Mouse (Mus musculus) E14TG2a.4 (cell line): ENCODE results near the gene Ier2.
A peak's percentile ranks its signal among the peaks of the same experiment; 100 is the strongest.
"Not testable (repeated sequence)": the region's sequence is repeated elsewhere in the genome, so short reads cannot be mapped to it uniquely, and the experiment has no call there.

ENCODE experiments used
- H3K27me3 ChIP-seq: 2 replicates; pipeline ENCODE4 v1.6.1; 2014; ENCODE audit warnings: low read length, control low read depth; ENCODE audit not compliant: insufficient read depth
- H3K36me3 ChIP-seq: 2 replicates; pipeline ENCODE4 v1.6.1; 2014; ENCODE audit warnings: low read length, control low read depth; ENCODE audit not compliant: insufficient read depth
- H3K4me1 ChIP-seq: replicated peaks from 2 replicates; pipeline ENCODE4 v1.6.1; 2014; ENCODE audit warnings: low read depth, low read length, control low read depth
- H3K4me3 ChIP-seq: replicated peaks from 2 replicates; pipeline ENCODE4 v1.5.1; 2014; ENCODE audit warnings: mild to moderate bottlenecking, low read length
- H3K9me3 ChIP-seq: 2 replicates; pipeline ENCODE4 v1.6.1; 2014; ENCODE audit warnings: low read length, control low read depth
- CTCF ChIP-seq: conservative IDR thresholded peaks from 2 replicates; pipeline ENCODE4 v1.5.1; 2014; ENCODE audit warnings: low read length
- NANOG ChIP-seq: IDR thresholded peaks from 2 replicates; pipeline ENCODE4 v1.6.1; 2014; ENCODE audit warnings: borderline replicate concordance, low read length, mixed read lengths
- POU5F1 ChIP-seq: IDR thresholded peaks from 2 replicates; pipeline ENCODE4 v1.6.1; 2014; ENCODE audit warnings: low read length, borderline replicate concordance

The Ier2 gene

DNA sequence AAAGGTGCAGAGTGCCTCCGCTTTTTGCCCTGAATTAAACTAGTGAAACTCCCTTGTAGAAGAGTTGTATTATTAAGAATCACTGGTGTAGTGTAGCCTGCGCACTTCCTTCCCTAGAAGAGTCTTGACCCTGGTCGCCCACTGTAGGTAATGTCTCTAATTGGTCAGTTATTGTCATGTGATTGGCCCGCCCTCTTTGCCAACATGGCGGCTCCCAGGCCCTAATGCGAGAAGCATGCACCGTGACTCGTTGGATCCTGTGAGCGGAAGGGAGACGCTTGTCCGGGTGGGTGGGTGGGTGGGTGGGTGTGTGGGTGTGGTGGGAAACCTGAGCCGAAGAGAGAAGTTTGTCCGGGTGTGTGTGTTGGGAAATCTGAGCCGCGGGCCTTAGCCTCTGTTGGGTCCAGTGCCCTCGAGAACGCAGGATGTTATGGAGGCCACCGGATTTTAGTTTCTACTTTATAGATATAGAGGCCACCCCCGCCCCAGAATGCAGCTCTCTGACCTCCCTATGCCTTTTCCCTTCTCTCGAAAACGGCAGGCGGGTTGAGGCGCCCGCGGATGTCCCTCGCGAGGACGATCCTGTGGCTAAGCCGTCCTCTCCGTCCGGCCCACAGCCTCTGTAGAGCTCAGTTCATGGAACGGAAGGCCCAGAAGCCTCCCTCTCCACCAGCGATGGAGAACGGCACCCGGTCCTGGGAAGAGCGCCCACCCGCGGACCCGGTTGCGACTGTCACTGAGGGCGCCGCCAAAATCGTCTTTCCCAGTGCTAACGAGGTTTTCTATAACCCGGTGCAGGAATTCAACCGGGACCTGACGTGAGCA, 26.7 kb upstream of the Ier2 start:
- no peak for TF ChIP-seq CTCF
- no peak for TF ChIP-seq POU5F1
- TF ChIP-seq NANOG, result no peak
- Histone ChIP-seq H3K4me1 (peaks cover 62% of the 10 kb centered on the region), H3K9me3 (no peaks in the 10 kb centered on the region), H3K4me3 (peak overlapping the region; percentile 97), H3K27me3 (no peaks in the 10 kb centered on the region), H3K36me3 (peaks cover 59% of the 10 kb centered on the region)

DNA sequence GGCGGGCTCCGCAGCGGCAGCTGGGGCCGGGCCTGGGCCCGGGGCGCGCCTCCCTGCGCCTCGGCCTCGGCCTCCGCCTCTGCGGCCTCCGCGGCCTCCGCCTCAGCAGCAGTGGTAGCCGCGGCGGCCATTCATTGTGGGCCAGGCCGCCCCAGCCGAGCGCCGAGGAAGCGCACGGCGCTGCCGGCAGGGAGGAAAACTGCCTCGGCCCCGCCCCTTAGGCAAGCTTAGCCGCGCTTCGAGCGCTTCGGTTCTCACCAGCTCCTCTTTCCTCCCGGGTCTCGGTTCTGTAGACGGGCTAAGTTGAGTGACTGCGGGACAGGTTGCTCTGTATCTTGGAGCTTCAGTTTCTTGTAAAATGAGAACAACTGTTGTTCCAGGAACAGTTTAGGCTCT, 25.1 kb upstream of the Ier2 start, which contains the start of gene Nacc1:
Gene Nacc1, minus strand, starts transcription at position 158 of the 396 bp plus-strand sequence.
- TF ChIP-seq CTCF (no peak), POU5F1 (no peak), NANOG (no peak)
- Histone ChIP-seq H3K27me3 (no peaks in the 10 kb centered on the region), H3K36me3 (peaks cover 59% of the 10 kb centered on the region), H3K9me3 (no peaks in the 10 kb centered on the region), H3K4me3 (peak within 1 kb of the TSS; percentile 97), H3K4me1 (peaks cover 67% of the 10 kb centered on the region)

DNA sequence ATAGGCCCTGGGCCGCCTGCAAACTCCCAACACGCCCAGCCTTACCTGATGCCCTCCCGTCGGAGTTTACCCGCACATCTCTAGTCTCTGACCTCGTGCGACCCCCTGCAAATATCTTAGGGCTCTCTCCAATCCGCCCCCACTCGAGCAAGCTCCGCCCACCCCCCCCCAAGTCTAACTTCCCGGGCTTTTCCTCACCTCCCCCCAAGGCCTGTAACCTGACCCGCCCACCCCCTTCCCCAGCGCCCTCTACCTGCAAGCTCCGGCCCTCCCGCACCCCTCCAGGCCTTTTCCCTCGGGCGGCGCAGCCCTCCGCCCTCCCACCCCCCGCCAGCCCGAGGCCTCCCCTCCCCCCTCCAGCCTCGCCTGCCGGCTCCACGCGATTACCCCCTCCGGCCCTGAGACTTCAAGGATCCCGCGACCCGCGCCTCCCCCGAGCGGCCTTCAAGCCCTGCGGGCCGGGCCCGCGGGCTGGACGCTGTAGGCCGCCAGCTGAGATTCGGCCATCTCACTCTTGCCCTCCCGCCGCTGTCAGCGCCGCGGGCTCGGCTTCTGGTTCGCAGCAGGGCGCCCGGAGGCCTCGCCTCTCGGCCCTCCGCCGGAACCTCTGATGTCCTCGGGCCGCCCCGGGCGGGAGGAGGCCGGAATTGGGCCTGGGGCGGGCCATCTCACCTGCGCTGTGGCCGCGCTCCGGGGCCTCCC, 24.5 kb upstream of the Ier2 start:
- H3K4me1 ChIP-seq, result peaks cover 68% of the 10 kb centered on the region
- peaks cover 59% of the 10 kb centered on the region for H3K36me3 ChIP-seq
- H3K27me3 ChIP-seq, result no peaks in the 10 kb centered on the region
- no peaks in the 10 kb centered on the region for H3K9me3 ChIP-seq
- TF ChIP-seq CTCF, result no peak
- TF ChIP-seq POU5F1, result no peak
- TF ChIP-seq NANOG, result no peak
- H3K4me3 ChIP-seq, result peak overlapping the region; percentile 97

DNA sequence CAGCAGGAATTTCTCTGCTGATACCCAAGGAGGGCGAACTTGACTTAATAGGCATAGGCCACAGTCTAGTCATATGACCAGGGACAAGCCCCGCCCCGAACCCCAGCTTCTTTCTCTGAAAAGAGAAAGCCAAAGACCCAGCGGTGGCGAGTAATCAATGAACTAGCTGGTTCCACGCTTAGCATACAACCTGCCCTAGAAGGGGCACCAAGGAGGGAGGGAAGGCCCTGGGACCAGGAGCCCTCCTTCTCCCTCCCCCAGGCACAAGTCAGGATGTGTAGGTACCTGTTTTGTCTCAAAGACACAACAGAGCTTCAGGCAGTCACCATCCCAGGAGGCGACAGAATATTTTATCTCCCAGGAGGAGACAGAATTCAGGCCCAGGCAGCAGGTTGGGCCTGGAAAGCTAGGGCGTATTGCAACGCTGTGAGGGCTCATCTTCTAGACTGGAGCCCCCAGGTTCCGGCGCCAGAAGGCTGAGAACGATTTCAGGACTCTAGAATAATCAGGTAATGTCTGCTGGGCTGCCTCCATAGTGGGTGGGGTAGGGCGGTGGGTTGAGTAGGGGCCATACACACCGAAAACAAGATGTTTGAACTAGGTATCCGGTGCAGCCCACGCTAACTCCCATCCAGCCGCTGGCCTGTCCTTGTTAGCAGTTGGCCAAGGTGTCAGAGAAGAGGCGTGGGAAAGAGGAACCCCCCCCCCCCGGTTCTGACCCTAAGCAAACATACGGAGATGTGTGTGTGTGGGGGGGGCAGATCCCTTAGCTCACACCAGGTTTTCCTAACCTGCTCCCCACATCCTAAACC, 23.7 kb upstream of the Ier2 start, which contains the start of gene Trmt1:
Gene Trmt1, plus strand, starts transcription at position 117 of the 812 bp plus-strand sequence.
- Histone ChIP-seq H3K4me1 (peaks cover 76% of the 10 kb centered on the region), H3K27me3 (no peaks in the 10 kb centered on the region), H3K4me3 (peak within 1 kb of the TSS; percentile 97), H3K36me3 (peaks cover 60% of the 10 kb centered on the region), H3K9me3 (no peaks in the 10 kb centered on the region)
- TF ChIP-seq NANOG (no peak), CTCF (no peak), POU5F1 (no peak)

DNA sequence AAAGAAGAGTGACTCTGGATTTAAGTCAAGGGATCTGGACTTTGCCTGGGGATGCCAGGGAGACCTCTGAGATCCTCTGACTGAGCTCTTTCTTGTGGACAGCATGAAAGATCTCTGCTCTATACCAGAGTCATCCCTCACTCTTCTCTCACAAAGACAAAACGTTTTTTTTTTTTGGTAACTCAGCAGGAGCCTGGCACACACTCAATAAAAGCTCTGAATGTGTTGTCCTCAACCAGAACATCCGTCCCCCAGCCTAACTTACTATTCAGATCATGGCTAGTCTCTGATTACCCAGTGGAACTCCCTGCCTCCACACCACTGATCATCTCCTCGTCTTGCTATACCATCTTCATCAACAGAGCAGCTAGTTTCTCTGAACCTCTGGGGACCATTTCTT, 21.9 kb upstream of the Ier2 start:
- H3K36me3 ChIP-seq, result peaks cover 65% of the 10 kb centered on the region
- H3K9me3 ChIP-seq, result no peaks in the 10 kb centered on the region
- no peak for TF ChIP-seq CTCF
- no peak for TF ChIP-seq NANOG
- no peak for TF ChIP-seq POU5F1
- peak overlapping the region; percentile 87 for H3K4me3 ChIP-seq
- no peaks in the 10 kb centered on the region for H3K27me3 ChIP-seq
- H3K4me1 ChIP-seq, result peaks cover 77% of the 10 kb centered on the region

DNA sequence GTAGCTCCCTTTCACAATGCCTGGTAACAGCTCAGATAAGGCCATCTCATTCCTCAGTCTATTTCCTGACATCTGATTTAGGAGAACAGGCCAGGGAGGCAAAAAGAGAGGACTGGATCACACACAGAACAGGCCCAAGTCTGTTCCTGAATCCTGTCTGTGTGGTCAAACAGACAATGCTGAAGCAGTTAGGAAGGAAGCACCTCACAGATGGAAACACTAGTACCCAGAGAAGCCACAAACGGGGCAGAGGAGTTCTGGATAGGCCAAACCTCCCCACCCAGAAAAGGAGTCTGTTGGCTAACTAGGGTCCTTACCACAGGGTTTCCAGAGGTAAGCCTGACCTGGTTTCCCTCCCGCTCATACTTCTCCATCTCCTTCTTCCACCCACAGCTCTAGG, 19.6 kb upstream of the Ier2 start:
- Histone ChIP-seq H3K4me1 (peaks cover 88% of the 10 kb centered on the region), H3K36me3 (peaks cover 86% of the 10 kb centered on the region), H3K9me3 (no peaks in the 10 kb centered on the region), H3K4me3 (peak overlapping the region; percentile 50), H3K27me3 (no peaks in the 10 kb centered on the region)
- no peak for TF ChIP-seq NANOG
- no peak for TF ChIP-seq POU5F1

DNA sequence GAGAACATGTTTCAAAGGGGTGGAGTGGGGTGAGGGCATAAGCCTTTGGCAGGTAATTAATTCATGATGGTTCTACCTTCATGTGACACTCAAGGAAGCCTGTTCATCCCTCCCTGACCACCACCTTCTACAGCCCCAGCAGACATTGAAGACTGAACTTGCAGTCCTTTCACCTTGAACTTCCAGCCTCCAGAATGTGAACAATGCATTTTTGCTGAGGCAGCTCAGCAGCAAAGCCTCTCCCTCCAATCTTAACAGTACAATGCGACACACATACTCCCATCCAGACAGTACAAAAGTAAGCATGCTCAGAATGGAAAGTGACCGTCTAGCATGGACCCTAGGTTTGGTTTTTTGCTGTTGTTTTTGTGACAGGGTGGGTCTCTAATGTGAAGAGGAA, 18.8 kb upstream of the Ier2 start:
- H3K36me3 ChIP-seq, result peaks cover 93% of the 10 kb centered on the region
- 0 out of 2 replicates have a peak overlapping the region, but pooled peaks have one; percentile 50 for H3K4me3 ChIP-seq
- TF ChIP-seq NANOG (no peak), POU5F1 (no peak), CTCF (no peak)
- H3K9me3 ChIP-seq, result no peaks in the 10 kb centered on the region
- peaks cover 92% of the 10 kb centered on the region for H3K4me1 ChIP-seq
- no peaks in the 10 kb centered on the region for H3K27me3 ChIP-seq

DNA sequence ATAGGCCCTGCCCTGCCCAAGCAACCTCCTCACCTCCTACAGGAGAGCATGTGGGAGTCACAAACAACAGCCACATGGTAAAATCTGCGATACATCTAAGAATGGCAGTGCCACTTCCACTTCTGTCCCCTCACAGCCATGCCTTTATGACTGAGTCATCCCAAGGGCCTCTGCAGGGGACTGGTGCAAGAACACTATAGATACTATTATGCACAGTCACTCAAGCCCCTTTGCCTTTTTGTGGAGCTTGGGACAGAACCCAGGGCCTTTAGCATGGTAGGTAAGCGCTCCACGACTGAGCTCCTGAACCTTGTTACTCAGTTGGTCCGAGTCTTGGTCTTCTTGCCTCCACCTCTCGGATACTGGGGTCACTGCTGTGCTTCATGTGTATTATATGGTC, 14.7 kb upstream of the Ier2 start:
- Histone ChIP-seq H3K9me3 (no peaks in the 10 kb centered on the region), H3K4me3 (0 out of 2 replicates have a peak overlapping the region, but pooled peaks have one; percentile 0), H3K27me3 (no peaks in the 10 kb centered on the region), H3K36me3 (peaks cover 98% of the 10 kb centered on the region), H3K4me1 (peaks cover 80% of the 10 kb centered on the region)
- TF ChIP-seq CTCF, result no peak

DNA sequence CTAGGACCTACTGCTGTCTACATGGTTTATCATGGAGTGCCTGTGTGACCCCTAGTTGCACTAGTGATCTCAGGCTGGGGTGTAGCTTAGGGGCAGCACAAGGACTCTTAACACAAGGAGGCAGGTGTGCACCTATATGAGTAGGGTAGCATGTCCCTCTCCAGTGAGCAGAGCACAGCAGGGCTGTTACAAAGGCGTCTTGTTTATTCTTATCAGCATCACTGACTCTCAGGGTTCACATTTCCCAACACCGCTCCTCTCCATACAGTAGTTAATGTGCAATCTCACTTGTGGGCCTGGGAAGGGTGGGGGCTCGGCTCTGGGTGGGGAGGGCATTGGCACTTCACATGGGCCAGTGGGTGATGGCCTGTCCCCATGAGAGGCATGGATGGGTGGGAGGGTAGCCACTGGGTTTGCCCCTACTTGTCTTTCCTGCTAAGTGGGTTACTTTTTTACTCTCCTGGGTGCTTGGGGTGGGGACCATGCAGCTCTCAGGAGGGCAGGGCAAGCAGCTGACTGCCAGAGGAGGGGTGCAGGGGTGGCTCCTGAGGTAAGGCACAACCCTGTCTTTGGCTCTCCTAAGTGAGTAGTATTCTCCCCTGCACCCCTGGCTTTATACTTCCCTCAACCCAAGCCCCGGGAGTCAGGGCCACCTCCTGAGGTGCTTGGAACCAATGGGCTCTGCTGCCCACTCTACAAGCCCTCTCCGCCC, 7.8 kb upstream of the Ier2 start:
- Histone ChIP-seq H3K36me3 (peaks cover 89% of the 10 kb centered on the region), H3K4me1 (peaks cover 81% of the 10 kb centered on the region)
- not testable (repeated sequence) for H3K27me3 ChIP-seq, H3K4me3 ChIP-seq, H3K9me3 ChIP-seq
